Mouse (Mus musculus): ENCODE measurements around the gene Snap23. TPM values are rescaled to one million over a fixed set of nuclear protein-coding genes. Genes with fewer than 3 reads are reported as not detected.

Gene Snap23
- polyA plus RNA-seq (2017; shearing (Covaris generic)): 36.9 TPM

DNA sequence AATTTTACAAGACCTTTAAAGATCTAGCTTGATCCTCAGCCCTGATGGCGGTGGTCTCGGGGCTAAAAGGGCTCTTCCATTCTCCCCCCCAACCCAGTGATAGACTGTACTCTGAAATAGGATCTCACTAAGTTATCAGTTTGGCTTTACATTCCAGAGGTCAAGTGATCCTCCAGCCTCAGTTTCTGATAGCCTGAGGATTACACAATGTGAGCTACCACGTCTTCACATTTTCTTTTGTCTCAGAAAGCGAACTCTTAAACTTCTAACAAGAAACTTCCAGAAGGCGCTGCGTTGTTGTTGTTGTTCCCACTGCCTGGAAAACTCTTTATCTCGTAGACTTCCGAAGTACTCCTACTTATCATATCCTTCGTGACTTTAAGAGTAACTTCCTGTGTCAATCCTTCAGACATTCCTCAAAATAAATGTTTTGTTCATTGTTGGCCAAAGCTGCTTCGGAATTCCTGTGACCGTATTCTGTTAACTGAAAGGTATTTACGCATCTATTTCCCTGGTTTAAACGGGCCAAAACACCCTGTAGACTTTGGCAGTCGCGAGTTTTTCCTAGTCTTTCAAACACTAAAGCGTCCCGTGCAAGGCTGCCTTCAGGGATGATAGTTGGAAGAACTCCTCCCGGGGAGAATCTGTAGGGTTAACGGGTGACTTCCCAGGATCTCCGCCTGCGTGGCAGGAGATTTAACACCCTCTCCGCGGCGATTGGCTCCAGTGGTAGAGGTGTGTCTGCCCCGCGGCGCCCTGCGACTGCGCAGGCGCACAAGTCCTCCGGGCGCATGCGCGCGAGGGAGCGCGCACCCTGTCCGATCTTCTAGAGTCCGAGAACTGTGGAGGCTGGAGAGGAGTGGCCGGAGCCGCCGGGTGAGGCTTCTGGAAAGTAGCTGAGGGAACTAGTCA lies at the start of gene Snap23:
TSS of gene Snap23 (plus strand) at position 786 of the 912 bp plus-strand sequence.

GRCm38 (mm10) chr2:120563235-120563990 lies 4.1 kb upstream of the Snap23 start, which contains the start of gene Zfp106:
Zfp106 (minus strand) TSS chr2:120563843.

DNA sequence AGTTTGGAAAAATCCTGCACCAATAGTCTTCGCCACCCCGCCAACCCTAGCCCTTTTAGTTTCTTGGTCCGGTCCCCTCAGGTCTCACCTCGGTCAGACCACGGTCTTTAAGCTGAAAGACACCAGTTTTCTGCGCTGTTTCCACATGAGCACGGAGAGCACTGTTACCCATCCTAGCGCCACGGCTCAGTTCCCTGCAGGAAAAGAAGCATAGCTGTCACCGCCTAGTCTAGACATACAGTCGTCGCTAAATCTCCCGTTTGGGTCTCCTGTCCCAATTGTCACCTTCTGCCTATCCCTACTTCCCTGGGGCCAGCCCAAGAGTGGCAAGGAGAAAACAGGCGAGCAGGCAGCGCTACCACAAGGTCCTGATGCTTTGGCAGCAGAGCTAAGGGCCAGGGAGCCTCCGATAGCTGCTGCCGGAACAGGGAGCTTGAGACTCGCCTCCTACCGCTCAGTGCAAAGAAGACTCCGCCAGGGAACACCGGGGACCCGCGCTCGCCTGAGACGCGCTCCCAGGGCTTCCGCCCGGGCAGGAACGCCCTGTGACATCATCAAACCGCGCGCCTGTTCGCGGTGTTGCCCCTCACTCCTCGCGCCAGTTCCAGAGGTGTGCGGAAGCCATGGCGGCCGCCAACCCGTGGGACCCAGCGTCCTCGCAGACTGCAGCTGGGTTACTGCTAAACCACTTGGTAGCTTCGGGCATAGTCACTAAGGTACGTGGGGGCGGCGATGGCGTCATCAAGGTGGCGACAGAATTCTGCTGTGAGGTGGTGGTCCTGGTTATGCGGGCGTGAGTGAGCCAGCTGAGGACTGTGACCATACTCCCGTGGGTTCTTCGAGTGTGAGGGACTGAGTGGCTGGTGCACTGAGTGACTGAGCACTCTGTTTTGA lies 41.6 kb downstream of the Snap23 start, which contains the start of the genes Haus2 and Lrrc57:
TSS of gene Haus2 (plus strand) at position 554 of the 894 bp plus-strand sequence.
TSS of gene Lrrc57 (minus strand) at position 691 of the 894 bp plus-strand sequence.

DNA sequence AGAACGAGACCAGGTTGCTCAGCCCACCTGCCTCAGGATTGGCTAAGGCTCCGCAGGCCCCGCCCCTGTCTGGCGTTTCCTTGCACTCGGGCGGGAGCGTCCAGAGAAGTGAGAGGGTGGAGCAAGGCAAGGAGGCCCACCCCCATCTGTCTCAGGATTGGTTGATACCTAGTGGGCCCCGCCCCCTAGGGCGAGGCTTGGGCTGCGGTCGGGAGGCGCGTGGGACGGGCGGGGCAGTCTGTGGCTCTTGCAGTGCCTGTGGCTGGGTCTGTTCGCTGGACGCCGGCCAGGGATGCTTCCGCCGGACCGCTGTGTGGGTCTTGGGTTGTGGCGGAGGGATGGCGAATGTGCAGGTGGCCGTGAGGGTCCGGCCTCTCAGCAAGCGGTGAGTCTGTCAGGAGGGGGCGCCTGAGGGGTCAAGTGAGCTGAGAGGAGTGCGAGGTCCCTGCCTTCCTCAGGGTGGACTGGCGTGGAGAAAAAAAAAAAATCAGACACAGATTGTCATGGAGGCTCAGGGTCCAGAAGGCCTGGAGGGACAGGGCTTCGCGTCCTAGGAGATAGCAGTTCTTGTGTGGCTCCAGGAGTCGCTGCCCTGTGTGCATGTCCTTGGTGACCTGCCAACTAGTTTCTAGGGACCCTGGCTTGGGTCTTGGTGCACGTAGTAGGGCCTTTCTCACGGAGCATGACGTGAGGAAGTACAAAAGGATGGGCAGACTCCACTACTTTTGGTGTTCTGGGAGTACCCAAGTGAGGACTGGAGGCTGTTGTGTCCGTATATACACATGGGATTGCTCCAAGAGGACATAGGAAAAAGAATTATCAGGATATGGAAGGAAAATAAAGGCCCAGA lies 61.6 kb downstream of the Snap23 start, which contains the start of gene Stard9:
TSS of gene Stard9 (plus strand) at position 236 of the 850 bp plus-strand sequence.

Other genes with a start within 250 kb of the Snap23 start
- 40.7 TPM for gene Vps39, start 214.5 kb upstream of the Snap23 start, polyA plus RNA-seq (2017; shearing (Covaris generic))
- 19.6 TPM for gene Ganc, start 163.8 kb upstream of the Snap23 start, polyA plus RNA-seq (2017; shearing (Covaris generic))
- 25.7 TPM for gene Tmem87a, start 163.6 kb upstream of the Snap23 start, polyA plus RNA-seq (2017; shearing (Covaris generic))
- 1.9 TPM for gene Capn3, start 111.7 kb upstream of the Snap23 start, polyA plus RNA-seq (2017; shearing (Covaris generic))
- gene Zfp106, start 3.8 kb upstream of the Snap23 start, polyA plus RNA-seq (2017; shearing (Covaris generic)): 63.2 TPM
- 23.0 TPM for gene Haus2, start 41.7 kb downstream of the Snap23 start, polyA plus RNA-seq (2017; shearing (Covaris generic))
- gene Lrrc57, start 41.8 kb downstream of the Snap23 start, polyA plus RNA-seq (2017; shearing (Covaris generic)): 19.5 TPM
- 0.68 TPM for gene Stard9, start 61.5 kb downstream of the Snap23 start, polyA plus RNA-seq (2017; shearing (Covaris generic))